Mouse (Mus musculus) adipose tissue, adult 10 weeks (tissue): ENCODE measurements around the gene Echdc1. TPM values are rescaled to one million over a fixed set of nuclear protein-coding genes. Genes with fewer than 3 reads are reported as not detected.

Experiments
- polyA plus RNA-seq: library from polyadenylated mRNA; stranded (reverse); fragments of 350-450 nt; fragmentation: Illumina TruSeq; extraction: RNeasy Lipid Tissue Mini Kit (QIAGEN cat#74804); gene quantifications from one replicate; pipeline ENCODE4 v1.2.3, GENCODE M21; 2014; ENCODE audit warnings: low read depth, low replicate concordance

The Echdc1 gene
- 64.4 TPM for polyA plus RNA-seq

DNA sequence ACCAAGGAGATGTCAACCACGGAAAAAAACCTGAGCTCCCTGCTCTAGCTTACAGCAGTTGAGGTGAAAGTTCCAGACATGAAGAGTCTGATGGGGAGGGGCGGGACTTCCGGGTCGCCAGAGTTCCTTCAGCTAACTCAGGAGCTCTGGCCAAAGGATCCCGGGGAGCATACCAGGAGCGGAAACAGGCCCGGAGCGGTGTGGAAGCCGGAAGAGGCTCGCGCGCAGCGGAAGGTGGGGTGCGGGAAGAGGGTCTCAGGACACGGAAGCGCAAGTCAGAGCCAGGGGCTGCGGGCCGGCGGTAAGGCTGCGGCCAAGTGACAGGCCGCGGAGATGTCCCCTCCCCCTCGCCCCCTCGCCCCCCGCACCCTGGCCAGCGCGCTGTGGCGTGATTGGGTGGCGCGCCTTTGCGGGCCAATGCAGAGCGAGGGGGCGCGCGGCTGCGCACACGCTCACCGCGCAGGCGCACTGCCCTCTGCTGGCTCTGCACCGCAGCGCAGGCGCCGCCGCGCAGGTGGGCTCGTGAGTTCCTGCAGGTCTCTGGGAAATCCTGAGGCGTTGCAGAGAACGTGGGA, at the start of gene Echdc1:
Gene Echdc1 (plus strand): TSS at position 103 of the 575 bp plus-strand sequence.

DNA sequence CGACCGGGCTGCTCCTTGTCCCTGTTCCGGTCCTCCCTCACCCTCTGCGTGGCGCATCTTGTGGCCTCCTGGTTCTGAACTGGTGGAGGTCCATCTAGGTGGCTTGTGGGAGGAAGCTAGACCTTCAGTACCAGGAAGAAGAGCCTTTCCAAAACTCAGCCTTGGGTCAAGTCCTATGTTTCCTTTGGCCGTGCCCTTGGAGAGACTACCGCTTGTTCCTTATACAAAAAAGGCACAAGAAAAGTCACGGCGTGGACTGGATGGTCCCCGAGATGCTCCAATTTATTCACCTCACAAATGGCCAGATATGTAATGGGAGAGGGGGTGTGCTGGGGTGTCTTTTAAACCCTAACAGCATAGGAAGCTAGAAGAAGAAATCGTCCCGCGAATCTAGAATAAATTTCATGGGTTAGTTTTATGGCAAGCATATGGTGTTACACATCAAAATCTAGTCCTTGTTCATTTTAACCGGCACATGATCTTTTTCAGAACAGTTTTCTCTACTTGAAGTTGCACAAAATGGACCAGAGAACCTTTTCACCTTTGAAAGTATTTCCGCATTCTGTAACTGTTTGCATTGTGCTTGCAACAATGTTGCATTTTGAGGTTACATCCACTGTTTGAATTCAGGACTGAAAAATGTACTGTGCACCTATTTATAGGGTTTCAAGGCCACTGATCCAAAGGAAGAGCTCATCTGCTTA, 49.4 kb downstream of the Echdc1 start, which contains the start of gene Rnf146:
Gene Rnf146 (minus strand): TSS at position 246 of the 704 bp plus-strand sequence.

Other genes with a start within 250 kb of the Echdc1 start
- 0.72 TPM for gene Soga3, start 169.3 kb upstream of the Echdc1 start, polyA plus RNA-seq
- not detected for gene Gm49353, start 114.2 kb upstream of the Echdc1 start, polyA plus RNA-seq
- gene 9330159F19Rik, start 101.6 kb upstream of the Echdc1 start, polyA plus RNA-seq, result 10.9 TPM
- gene Rnf146, start 49.3 kb downstream of the Echdc1 start, polyA plus RNA-seq, result 44.0 TPM
- gene Rspo3, start 222.7 kb downstream of the Echdc1 start, polyA plus RNA-seq, result 5.1 TPM